Mouse (Mus musculus) hindbrain, embryonic 14.5 days (tissue): ENCODE measurements around the gene Shank1. TPM values are rescaled to one million over a fixed set of nuclear protein-coding genes. Genes with fewer than 3 reads are reported as not detected.

Experiments
- ATAC-seq: fragments of 200-750 bp; cut with Nextera tagmentation; 2 replicates; pipeline ENCODE4 v1.8.0; 2017; ENCODE audit warnings: moderate number of reproducible peaks, mild to moderate bottlenecking, moderate TSS enrichment, moderate library complexity; ENCODE audit not compliant: low FRiP score
- DNase-seq: peaks from one replicate; pipeline ENCODE4 v3.0.0-alpha.2; 2015; ENCODE audit warnings: low spot score
- H3K27ac ChIP-seq: fragments of 300-500 bp; sonication (generic); 2 replicates; pipeline ENCODE4 v1.5.1; 2014; ENCODE audit warnings: mild to moderate bottlenecking, moderate library complexity
- H3K27me3 ChIP-seq: fragments of 300-500 bp; sonication (generic); 2 replicates; pipeline ENCODE4 v1.6.1; 2014; ENCODE audit warnings: mild to moderate bottlenecking, low read length, mixed read lengths; ENCODE audit not compliant: control insufficient read depth, insufficient read depth
- H3K36me3 ChIP-seq: fragments of 300-500 bp; sonication (generic); replicated peaks from 2 replicates; pipeline ENCODE4 v1.6.1; 2014; ENCODE audit not compliant: control insufficient read depth, insufficient read depth
- H3K4me1 ChIP-seq: fragments of 300-500 bp; sonication (generic); replicated peaks from 2 replicates; pipeline ENCODE4 v1.6.1; 2014; ENCODE audit warnings: antibody characterized with exemption, low read length, mixed read lengths; ENCODE audit not compliant: control insufficient read depth, insufficient read depth
- H3K4me2 ChIP-seq: fragments of 300-500 bp; sonication (generic); replicated peaks from 2 replicates; pipeline ENCODE4 v1.6.1; 2014; ENCODE audit warnings: mild to moderate bottlenecking, moderate library complexity
- H3K4me3 ChIP-seq: fragments of 300-500 bp; sonication (generic); replicated peaks from 2 replicates; pipeline ENCODE4 v1.5.1; 2014; ENCODE audit warnings: mild to moderate bottlenecking, low read length
- H3K9ac ChIP-seq: fragments of 300-500 bp; sonication (generic); 2 replicates; pipeline ENCODE4 v1.6.1; 2014
- H3K9me3 ChIP-seq: fragments of 300-500 bp; sonication (generic); 2 replicates; pipeline ENCODE4 v1.6.1; 2016; ENCODE audit warnings: low read length; ENCODE audit not compliant: control insufficient read depth
- WGBS: fragments of 180-500 bp; shearing (Covaris S2); extraction: QIAGEN DNeasy Blood & Tissue Kit; methylation state at CpG from one replicate; pipeline ENCODE4 v1.1.7; 2014; 5-methylcytosine and 5-hydroxymethylcytosine counted together
- polyA plus RNA-seq: library from polyadenylated mRNA; unstranded; fragments of >200 nt; fragmentation: Nextera tagmentation; extraction: Ambion mirVana; gene quantifications from 2 replicates; pipeline ENCODE4 v1.2.1, GENCODE M21; 2014

Gene Shank1
- 40.3 and 46.8 TPM in 2 replicates for polyA plus RNA-seq

DNA sequence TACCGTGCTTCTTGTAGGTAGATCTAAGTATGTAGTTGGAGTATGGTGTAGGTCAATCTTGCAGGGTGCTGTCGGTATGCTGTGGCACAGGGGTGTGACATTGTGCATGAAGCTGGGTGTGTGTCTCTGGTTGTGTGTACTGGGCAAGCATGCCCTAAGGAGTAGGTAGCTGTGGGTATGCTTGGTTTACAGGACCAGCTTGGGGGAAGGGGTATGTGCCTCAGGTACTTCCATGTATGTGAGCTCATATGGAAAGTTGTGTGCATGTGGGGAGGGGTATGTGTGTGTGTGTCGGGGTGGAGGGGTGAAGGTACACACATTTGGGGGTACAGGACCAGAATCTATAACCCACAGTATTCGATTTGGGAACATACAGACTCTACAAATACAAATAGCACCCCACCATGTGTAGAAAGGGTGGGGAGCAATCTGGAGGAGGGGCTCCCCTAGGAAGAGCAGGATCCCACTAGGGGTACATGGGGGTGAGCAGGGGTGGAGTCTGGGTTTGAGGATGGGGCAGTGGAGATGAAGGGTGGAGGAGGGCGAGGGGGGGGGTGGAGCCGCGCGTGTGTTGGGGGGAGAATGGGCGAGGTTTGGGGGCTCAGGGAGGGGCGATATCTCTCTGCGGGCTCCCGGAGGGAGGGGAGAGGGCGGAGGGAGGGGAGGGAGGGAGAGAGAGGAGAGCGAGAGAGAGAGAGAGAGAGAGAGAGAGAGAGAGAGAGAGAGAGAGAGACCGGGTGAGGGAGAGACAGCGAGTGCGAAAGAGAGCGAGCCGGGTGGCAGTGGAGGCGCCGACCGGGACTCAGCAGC is at the start of gene Shank1:
TSS of gene Shank1 (plus strand) at position 779 of the 810 bp plus-strand sequence.
- WGBS = 21% methylated on average over 14 of the region's 22 CpGs

DNA sequence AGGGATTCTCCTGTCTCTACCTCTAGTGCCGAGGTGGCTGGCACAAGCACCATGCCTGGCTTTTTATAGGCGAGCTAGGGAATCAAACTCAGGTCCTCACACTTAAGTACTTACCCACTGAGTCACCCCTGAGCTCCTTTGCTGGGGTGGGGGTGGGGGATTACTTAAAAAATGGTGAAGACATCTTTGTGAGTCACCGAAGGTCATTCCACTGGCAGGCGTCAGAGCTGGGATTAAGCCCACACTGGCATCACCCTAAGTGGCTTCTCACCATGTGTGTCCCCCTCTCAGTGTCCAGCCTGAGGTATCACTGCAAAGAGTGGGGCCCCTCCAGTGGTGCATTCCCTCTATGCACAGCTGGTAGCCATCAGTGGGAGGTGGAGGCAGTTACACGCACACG is 49.6 kb upstream of the Shank1 start:
- no peak overlapping the region for H3K9ac ChIP-seq
- 0 out of 2 replicates have a peak, but pooled peaks cover 3% of the 10 kb centered on the region for H3K27me3 ChIP-seq
- no peak overlapping the region for H3K4me2 ChIP-seq
- H3K9me3 ChIP-seq = no peaks in the 10 kb centered on the region
- no peak overlapping the region for H3K4me3 ChIP-seq
- 72% methylated on average over 6 of the region's 6 CpGs for WGBS
- no peaks in the 10 kb centered on the region for H3K36me3 ChIP-seq
- ATAC-seq (no peak), DNase-seq (no peak)
- H3K27ac ChIP-seq = no peak overlapping the region
- H3K4me1 ChIP-seq = peaks cover 6% of the 10 kb centered on the region

More for the DNA sequence above, at the start of gene Shank1:
- ATAC-seq (no peak), DNase-seq (no peak)
- no peaks in the 10 kb centered on the region for H3K27me3 ChIP-seq
- H3K4me2 ChIP-seq = peak within 1 kb of the TSS; percentile 90
- H3K4me3 ChIP-seq = peak within 1 kb of the TSS; percentile 64
- peak within 1 kb of the TSS; percentile 88 for H3K9ac ChIP-seq
- H3K27ac ChIP-seq = peak within 1 kb of the TSS; percentile 77
- no peaks in the 10 kb centered on the region for H3K9me3 ChIP-seq
- H3K4me1 ChIP-seq = peaks cover 11% of the 10 kb centered on the region; the same call in 1 of the 2 replicates
- H3K36me3 ChIP-seq = peaks cover 23% of the 10 kb centered on the region

DNA sequence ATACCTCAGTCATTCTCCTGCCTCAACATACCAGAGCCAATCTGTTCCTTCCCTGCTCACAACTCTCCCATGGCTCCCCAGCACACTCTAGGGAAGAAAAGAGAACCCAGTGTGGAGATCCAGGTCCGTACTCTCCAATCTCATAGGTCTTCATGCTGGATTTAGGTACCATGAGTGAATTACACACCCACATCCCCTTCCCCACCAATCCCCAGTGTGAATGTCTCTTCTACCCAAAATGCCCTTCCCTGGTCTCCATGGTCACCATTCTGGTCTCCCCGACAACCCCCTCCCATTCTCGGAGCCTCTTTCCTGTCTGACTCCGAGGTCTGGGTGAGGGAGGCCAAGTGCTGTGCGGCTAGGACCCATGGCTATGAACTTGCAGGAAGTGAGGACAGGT is 48.9 kb upstream of the Shank1 start, which contains the start of gene Gm15517:
TSS of gene Gm15517 (plus strand) at position 301 of the 400 bp plus-strand sequence.
- 49% methylated on average over 5 of the region's 5 CpGs for WGBS
- ATAC-seq = no peak

DNA sequence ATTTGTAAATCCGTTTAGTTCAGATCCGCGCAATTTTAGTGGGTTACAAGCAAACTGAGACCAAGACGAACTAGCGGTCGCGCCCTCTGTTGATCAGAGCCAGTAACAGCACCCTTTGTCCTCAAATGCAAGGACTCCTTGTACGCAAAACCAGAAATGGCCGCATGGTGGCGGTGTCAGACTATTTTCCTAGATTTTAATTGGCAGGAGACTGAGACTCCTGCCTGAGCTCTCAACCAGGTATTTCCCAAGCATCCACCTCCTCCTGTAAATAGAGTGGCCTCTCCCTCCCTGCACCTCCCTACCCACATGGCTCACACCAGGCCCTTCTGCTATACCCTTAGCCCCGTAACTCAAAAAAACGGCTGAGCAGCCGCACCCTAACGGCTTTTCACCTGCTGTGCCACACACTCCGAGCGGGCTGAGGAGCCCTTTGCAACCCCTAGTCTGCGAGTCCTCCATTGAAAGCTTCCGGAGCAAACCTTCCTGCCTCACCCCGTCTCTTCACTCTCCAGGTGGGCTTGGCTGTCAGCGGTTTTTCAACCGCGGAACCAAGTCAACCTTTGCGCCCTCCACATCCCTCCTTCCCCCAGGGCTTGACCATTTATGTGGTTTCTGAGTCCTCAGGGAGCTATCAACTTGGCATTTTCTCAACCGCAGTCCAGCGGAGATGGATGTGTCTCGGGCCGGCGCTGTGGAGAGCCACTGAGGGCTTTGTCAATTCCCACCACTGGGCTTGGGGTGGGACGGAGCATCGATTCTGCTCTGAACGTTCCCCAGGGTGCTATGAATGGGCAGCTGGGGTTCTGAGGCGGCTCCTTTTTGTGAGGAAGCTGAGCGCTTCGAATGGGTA is 47.0 kb upstream of the Shank1 start:
- H3K27me3 ChIP-seq = 0 out of 2 replicates have a peak, but pooled peaks cover 3% of the 10 kb centered on the region
- DNase-seq (peak; percentile 100), ATAC-seq (peak; percentile 83)
- H3K4me2 ChIP-seq = peak overlapping the region; percentile 73
- H3K9me3 ChIP-seq = no peaks in the 10 kb centered on the region
- H3K27ac ChIP-seq = peak overlapping the region; percentile 66
- H3K4me1 ChIP-seq = peaks cover 6% of the 10 kb centered on the region
- no peaks in the 10 kb centered on the region for H3K36me3 ChIP-seq
- peak overlapping the region; percentile 31 for H3K4me3 ChIP-seq
- H3K9ac ChIP-seq = peak overlapping the region; percentile 63
- WGBS = 1% methylated on average over 34 of the region's 34 CpGs

More for the DNA sequence above, 48.9 kb upstream of the Shank1 start, which contains the start of gene Gm15517:
- H3K36me3 ChIP-seq = no peaks in the 10 kb centered on the region
- peaks cover 6% of the 10 kb centered on the region for H3K4me1 ChIP-seq
- H3K4me2 ChIP-seq = no peak within 1 kb of the TSS
- H3K9me3 ChIP-seq = no peaks in the 10 kb centered on the region
- DNase-seq = no peak
- H3K9ac ChIP-seq = no peak within 1 kb of the TSS
- H3K4me3 ChIP-seq = no peak within 1 kb of the TSS
- 0 out of 2 replicates have a peak, but pooled peaks cover 3% of the 10 kb centered on the region for H3K27me3 ChIP-seq
- no peak within 1 kb of the TSS for H3K27ac ChIP-seq

DNA sequence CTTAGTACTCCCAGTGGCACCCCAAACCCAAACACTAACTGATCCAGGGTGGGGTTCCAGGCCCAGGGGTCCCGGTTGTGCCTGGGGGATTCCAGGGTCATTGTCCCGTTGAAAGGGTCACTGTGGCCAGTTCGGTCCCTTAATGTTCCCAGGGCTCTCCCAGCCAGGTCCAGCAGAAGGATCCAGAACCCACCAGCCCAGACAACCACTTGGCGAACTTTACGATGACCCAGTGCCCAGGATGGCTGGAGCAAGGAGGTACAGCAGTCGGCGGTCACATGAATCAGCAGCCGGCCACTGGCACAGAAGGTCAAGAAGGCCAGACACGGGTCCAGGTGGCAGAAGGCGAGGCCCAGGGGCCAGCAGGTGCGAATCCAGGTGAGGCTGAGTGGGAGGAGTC is 41.9 kb upstream of the Shank1 start:
- Histone ChIP-seq H3K27ac (no peak overlapping the region), H3K36me3 (no peaks in the 10 kb centered on the region), H3K27me3 (no peaks in the 10 kb centered on the region), H3K4me3 (no peak overlapping the region), H3K9me3 (no peaks in the 10 kb centered on the region), H3K4me2 (no peak overlapping the region), H3K4me1 (peaks cover 4% of the 10 kb centered on the region), H3K9ac (no peak overlapping the region)
- ATAC-seq (no peak), DNase-seq (no peak)
- WGBS = 83% methylated on average over 11 of the region's 11 CpGs

DNA sequence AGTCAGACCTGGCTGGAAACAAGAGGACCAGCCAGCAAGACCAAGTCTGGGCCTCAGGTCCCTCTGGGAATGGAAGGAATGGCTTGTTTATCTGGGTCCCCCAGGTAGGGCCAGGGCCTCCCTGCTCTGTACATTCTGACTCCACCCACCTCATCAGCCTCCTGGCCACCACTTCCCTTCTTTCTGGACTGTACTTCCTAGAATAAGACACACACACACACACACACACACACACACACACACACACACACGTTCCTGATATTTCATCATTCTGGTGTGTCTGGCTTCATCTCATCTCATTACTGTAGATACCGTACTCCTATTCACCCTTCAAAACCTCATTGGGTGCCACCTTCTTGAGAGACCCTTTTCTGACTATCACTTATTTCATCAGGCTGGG is 40.7 kb upstream of the Shank1 start:
- H3K27ac ChIP-seq = no peak overlapping the region
- H3K9me3 ChIP-seq = no peaks in the 10 kb centered on the region
- H3K4me3 ChIP-seq = no peak overlapping the region
- H3K36me3 ChIP-seq = no peaks in the 10 kb centered on the region
- H3K9ac ChIP-seq = no peak overlapping the region
- WGBS = 96% methylated on average over 2 of the region's 2 CpGs
- no peaks in the 10 kb centered on the region for H3K4me1 ChIP-seq
- H3K27me3 ChIP-seq = no peaks in the 10 kb centered on the region
- ATAC-seq = no peak
- H3K4me2 ChIP-seq = no peak overlapping the region
- no peak for DNase-seq

DNA sequence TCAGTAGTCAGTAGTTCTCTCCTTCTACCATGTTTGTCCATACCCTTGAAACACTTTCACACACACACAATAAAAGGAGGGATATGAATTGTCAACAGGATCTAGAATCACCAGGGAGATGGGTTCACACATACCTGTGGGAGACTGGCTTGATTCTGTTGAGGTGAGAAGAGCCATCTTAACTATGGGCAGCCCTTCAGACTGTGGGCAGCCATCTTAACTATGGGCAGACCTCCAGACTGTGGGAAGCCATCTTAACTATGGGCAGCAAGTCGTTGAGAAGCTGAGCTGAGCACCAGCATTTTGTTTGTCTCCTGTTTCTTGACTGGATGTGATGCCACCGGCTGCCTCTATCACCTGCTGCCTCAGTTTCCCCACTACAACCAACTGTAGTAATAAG is 38.7 kb upstream of the Shank1 start:
- Histone ChIP-seq H3K27me3 (no peaks in the 10 kb centered on the region), H3K4me2 (no peak overlapping the region), H3K4me3 (no peak overlapping the region), H3K36me3 (no peaks in the 10 kb centered on the region), H3K9me3 (no peaks in the 10 kb centered on the region), H3K9ac (no peak overlapping the region), H3K27ac (no peak overlapping the region), H3K4me1 (no peaks in the 10 kb centered on the region)
- DNase-seq = peak; percentile 38
- ATAC-seq = no peak
- WGBS = 72% methylated on average over 2 of the region's 2 CpGs

DNA sequence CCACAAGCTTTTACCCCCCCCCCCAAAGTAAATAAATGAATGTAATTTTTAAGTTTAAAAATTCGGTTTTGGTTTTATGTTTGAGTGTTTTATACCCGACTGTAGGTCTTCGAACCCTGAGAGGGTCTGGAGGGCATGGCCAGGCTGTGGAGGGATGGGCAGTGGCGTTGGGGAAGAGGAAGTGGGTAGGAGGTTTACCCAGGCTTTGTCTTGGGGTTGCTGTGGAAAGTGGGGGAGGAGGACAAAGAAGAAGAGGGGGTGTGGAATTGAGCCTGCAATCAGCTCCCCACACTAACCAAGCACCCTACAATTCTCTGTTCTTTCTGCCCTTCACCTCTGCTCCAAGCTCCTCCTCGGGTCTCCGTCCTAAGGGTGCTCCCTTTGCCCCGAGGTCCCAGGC is 37.5 kb upstream of the Shank1 start:
- Histone ChIP-seq H3K9me3 (no peaks in the 10 kb centered on the region), H3K4me2 (no peak overlapping the region), H3K27ac (no peak overlapping the region), H3K36me3 (no peaks in the 10 kb centered on the region), H3K9ac (no peak overlapping the region), H3K4me1 (no peaks in the 10 kb centered on the region), H3K27me3 (no peaks in the 10 kb centered on the region), H3K4me3 (no peak overlapping the region)
- WGBS = 92% methylated on average over 7 of the region's 7 CpGs
- ATAC-seq = no peak
- no peak for DNase-seq

DNA sequence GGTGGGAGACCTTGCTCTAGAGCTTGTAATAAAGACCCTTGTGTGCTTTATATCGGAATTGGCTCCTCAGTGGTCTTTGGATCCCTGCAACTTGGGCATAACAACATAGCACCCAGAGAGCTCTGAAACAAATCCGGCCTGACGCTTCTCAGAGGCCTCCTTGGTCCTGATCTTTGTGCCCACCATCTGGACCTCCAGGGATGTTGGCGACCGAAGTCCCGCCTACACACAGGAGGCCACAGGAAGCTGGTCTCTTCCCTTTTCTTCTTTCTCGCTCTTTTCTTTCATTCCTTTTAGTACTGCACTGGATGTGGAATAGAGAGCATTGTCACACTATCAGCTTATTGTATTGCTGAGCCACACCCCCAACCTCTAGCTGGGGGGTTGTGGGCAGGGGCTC is 36.6 kb upstream of the Shank1 start:
- no peaks in the 10 kb centered on the region for H3K36me3 ChIP-seq
- no peaks in the 10 kb centered on the region for H3K9me3 ChIP-seq
- H3K4me3 ChIP-seq = no peak overlapping the region
- H3K9ac ChIP-seq = no peak overlapping the region
- ATAC-seq (no peak), DNase-seq (no peak)
- 45% methylated on average over 7 of the region's 7 CpGs for WGBS
- no peak overlapping the region for H3K27ac ChIP-seq
- H3K4me1 ChIP-seq = no peaks in the 10 kb centered on the region
- no peaks in the 10 kb centered on the region for H3K27me3 ChIP-seq
- H3K4me2 ChIP-seq = no peak overlapping the region
